In genomic region chr9:53873239-53873638, GRCm38 (mm10) we compare ENCODE assay signal across 23 mouse cellular contexts. TPM values are rescaled to one million over a fixed set of nuclear protein-coding genes. Genes with fewer than 3 reads are reported as not detected.
DNase-seq lines count a peak whose midpoint lies in the region; ATAC-seq and TF ChIP-seq lines count a peak whose summit lies in the region.
"Had no signal": no experiment of that assay in that cellular context is flagged by ENCODE, and none has a peak within 500 bp of the region (broad histone marks: within the 10 kb centered on the region; RNA-seq: fewer than 3 reads in every experiment).

No protein-coding gene starts in this region.

- no peaks in the 10 kb centered on the region for H3K36me3 ChIP-seq in limb, embryonic 10.5 days
- H3K36me3 ChIP-seq in liver, postnatal 0 days (replicated peaks; ENCODE audit: insufficient read depth, low read length), result no peaks in the 10 kb centered on the region
- H3K36me3 ChIP-seq: embryonic facial prominence, embryonic 10.5 days; embryonic facial prominence, embryonic 12.5 days; forebrain, embryonic 15.5 days had no signal

- WGBS in limb, embryonic 10.5 days, result 95% methylated on average over 8 of the region's 8 CpGs
- 82% methylated on average over 8 of the region's 8 CpGs for WGBS in liver, postnatal 0 days (ENCODE audit: insufficient replicate concordance)

- no peak overlapping the region for H3K4me2 ChIP-seq in liver, postnatal 0 days (ENCODE audit: low read depth, low read length)
- H3K4me2 ChIP-seq: embryonic facial prominence, embryonic 12.5 days; forebrain, embryonic 13.5 days; forebrain, embryonic 15.5 days had no signal

- no peak overlapping the region for H3K4me3 ChIP-seq in limb, embryonic 10.5 days
- H3K4me3 ChIP-seq in liver, postnatal 0 days (ENCODE audit: low read depth, low read length), result no peak overlapping the region
- H3K4me3 ChIP-seq: embryonic facial prominence, embryonic 10.5 days; embryonic facial prominence, embryonic 12.5 days; forebrain, embryonic 13.5 days; forebrain, embryonic 15.5 days had no signal

- H3K27me3 ChIP-seq in limb, embryonic 10.5 days (ENCODE audit: low read depth, poor library complexity, severe bottlenecking), result no peaks in the 10 kb centered on the region
- H3K27me3 ChIP-seq in liver, postnatal 0 days (ENCODE audit: insufficient read depth, low read length), result no peaks in the 10 kb centered on the region
- H3K27me3 ChIP-seq: embryonic facial prominence, embryonic 12.5 days; forebrain, embryonic 13.5 days; forebrain, embryonic 15.5 days had no signal

- no peak for TF ChIP-seq CTCF in liver, postnatal 0 days (IDR thresholded peaks at IDR 0.05; ENCODE audit: low read depth)

- no peak for ATAC-seq in liver, postnatal 0 days
- ATAC-seq: forebrain, embryonic 13.5 days; forebrain, embryonic 15.5 days; forebrain, postnatal 0 days had no signal

- peaks cover 8% of the 10 kb centered on the region; the same call in 1 of the 2 replicates for H3K4me1 ChIP-seq in limb, embryonic 10.5 days
- H3K4me1 ChIP-seq in liver, postnatal 0 days (ENCODE audit: insufficient read depth), result no peaks in the 10 kb centered on the region
- H3K4me1 ChIP-seq: embryonic facial prominence, embryonic 12.5 days; forebrain, embryonic 13.5 days; forebrain, embryonic 15.5 days had no signal

- H3K27ac ChIP-seq in limb, embryonic 10.5 days, result no peak overlapping the region
- no peak overlapping the region for H3K27ac ChIP-seq in liver, postnatal 0 days (ENCODE audit: low read depth)
- H3K27ac ChIP-seq: embryonic facial prominence, embryonic 10.5 days; embryonic facial prominence, embryonic 12.5 days; forebrain, embryonic 13.5 days; forebrain, embryonic 15.5 days had no signal

- TF ChIP-seq EP300 in liver, postnatal 0 days (IDR thresholded peaks at IDR 0.05; ENCODE audit: low read depth), result no peak

- H3K9ac ChIP-seq in liver, postnatal 0 days (replicated peaks), result no peak overlapping the region
- H3K9ac ChIP-seq: embryonic facial prominence, embryonic 12.5 days; forebrain, embryonic 13.5 days; forebrain, embryonic 15.5 days; forebrain, postnatal 0 days had no signal

- H3K9me3 ChIP-seq in limb, embryonic 10.5 days (replicated peaks), result no peaks in the 10 kb centered on the region
- no peaks in the 10 kb centered on the region for H3K9me3 ChIP-seq in liver, postnatal 0 days (ENCODE audit: low read length)
- H3K9me3 ChIP-seq: embryonic facial prominence, embryonic 10.5 days; embryonic facial prominence, embryonic 12.5 days; forebrain, embryonic 13.5 days; forebrain, embryonic 15.5 days had no signal

- peak; percentile 19 for DNase-seq in gastrocnemius, adult 18-20 months (ENCODE audit: low spot score)
- no peak for DNase-seq in gastrocnemius, adult 8-10 months (ENCODE audit: low spot score in 2 of 2)
- DNase-seq in brain, adult 2 months (ENCODE audit: low read depth, low spot score), result peak; percentile 73
- peak; percentile 8 for DNase-seq in limb, embryonic 10.5 days (ENCODE audit: low spot score)
- DNase-seq in liver, postnatal 0 days, result no peak
- no peak for DNase-seq in cerebellum, adult 11 months
- DNase-seq: adrenal gland, adult 8-10 months; adrenal gland, postnatal 14 days; adrenal gland, postnatal 36 days; cerebellum, adult 11-12 months; cerebellum, adult 2 months; cerebellum, adult 9-10 months; cerebellum, postnatal 10 days; cerebellum, postnatal 25 days; forebrain, postnatal 0 days had no signal

RNA-seq across cellular contexts. Expression of gene Sln, which starts 23.3 kb away (rescaled TPM):
- total RNA-seq in gastrocnemius, adult 18-20 months (2021), result 1 to 10 TPM in 1 of 2 experiments, under 1 TPM in 1; 0.95 to 1.9 TPM
- 1 to 10 TPM in 1 of 4 experiments, under 1 TPM in 3; 0.39 to 1.1 (median 0.65) TPM for total RNA-seq in gastrocnemius, adult 8-10 months (2022)
- polyA plus RNA-seq in limb, embryonic 10.5 days (2016; fragmentation: Nextera tagmentation; extraction: Ambion mirVana), result 0.25 TPM in 1 of 2 replicates, not detected in the other
- 0.85 and 16.9 TPM in 2 replicates for polyA plus RNA-seq in liver, postnatal 0 days (2015; fragmentation: Nextera tagmentation; extraction: Ambion mirVana)
- total RNA-seq: adrenal gland, adult 8-10 months; adrenal gland, postnatal 14 days; adrenal gland, postnatal 36 days; ES-E14; forebrain, postnatal 0 days; MEL had no signal
- polyA plus RNA-seq: C2C12; forebrain, embryonic 11.5 days had no signal

Comparison
In these comparisons a context has a peak if more than half of its experiments do, and no peak if none do; other contexts are left out.
1. DNase-seq: peak in gastrocnemius, adult 18-20 months (single experiment), brain, adult 2 months (single experiment) and limb, embryonic 10.5 days (single experiment); none in gastrocnemius, adult 8-10 months (0 of 2), liver, postnatal 0 days (single experiment) and cerebellum, adult 11 months (single experiment).